Mouse (Mus musculus) C2C12 (cell line): Measurements from ENCODE around the gene Tnfaip8l1.

Source experiments
- CEBPB ChIP-seq: IDR thresholded peaks from one replicate; pipeline ENCODE4 v1.6.1; 2011; ENCODE audit warnings: low read depth, mild to moderate bottlenecking, control low read depth, moderate library complexity
- CTCF ChIP-seq: IDR thresholded peaks from one replicate; pipeline ENCODE4 v1.5.1; 2011; ENCODE audit not compliant: control insufficient read depth, insufficient read depth, insufficient read length
- MAX ChIP-seq: IDR thresholded peaks from one replicate; pipeline ENCODE4 v1.6.1; 2011; ENCODE audit warnings: mild to moderate bottlenecking, control low read depth
- MYOD1 ChIP-seq: IDR thresholded peaks from one replicate; pipeline ENCODE4 v1.6.1; 2011; ENCODE audit warnings: low read depth; ENCODE audit not compliant: control insufficient read depth, insufficient read length
- MYOG ChIP-seq: IDR thresholded peaks from one replicate; pipeline ENCODE4 v1.6.1; 2011; ENCODE audit not compliant: control insufficient read depth, insufficient read length; ENCODE audit errors: extremely low read depth
- USF1 ChIP-seq: IDR thresholded peaks from one replicate; pipeline ENCODE4 v1.6.1; 2011; ENCODE audit warnings: low read depth, mild to moderate bottlenecking, control low read depth, moderate library complexity

DNA sequence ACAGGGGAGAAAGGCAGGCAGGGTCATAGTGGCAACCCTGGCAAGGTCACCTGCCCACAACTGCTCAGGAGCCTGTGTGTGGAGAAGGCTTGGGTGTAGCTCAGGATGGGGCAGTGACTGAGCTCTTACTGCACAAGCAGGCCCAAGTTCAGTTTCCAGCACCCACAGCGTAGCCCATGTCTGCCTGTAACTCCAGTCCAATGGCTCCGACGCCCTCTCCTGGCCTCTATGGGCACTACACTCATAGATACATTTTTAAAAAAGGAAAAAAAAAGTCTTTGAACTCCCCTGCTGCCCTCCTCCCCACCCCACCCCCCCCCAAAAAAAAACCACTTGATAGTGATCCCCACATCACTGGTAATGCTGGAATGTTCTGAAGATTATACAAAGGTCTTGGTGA, 39.4 kb downstream of the Tnfaip8l1 start:
- TF ChIP-seq MYOG (no peak), CEBPB (no peak), CTCF (no peak), MAX (no peak), USF1 (no peak), MYOD1 (no peak)
